Mouse (Mus musculus) midbrain, embryonic 14.5 days (tissue): ENCODE data around the gene Srsf5. TPM values are rescaled to one million over a fixed set of nuclear protein-coding genes. Genes with fewer than 3 reads are reported as not detected.
A peak's percentile ranks its signal among the peaks of the same experiment; 100 is the strongest.
"Not testable (repeated sequence)": the region's sequence is repeated elsewhere in the genome, so short reads cannot be mapped to it uniquely, and the experiment has no call there.

Experiments used
- ATAC-seq: fragments of 200-750 bp; cut with Nextera tagmentation; 2 replicates; pipeline ENCODE4 v1.8.0; 2017; ENCODE audit warnings: moderate number of reproducible peaks, moderate library complexity; ENCODE audit not compliant: low FRiP score, low TSS enrichment
- DNase-seq: peaks from one replicate; pipeline ENCODE4 v3.0.0-alpha.2; 2015
- H3K27ac ChIP-seq: fragments of 300-500 bp; sonication (generic); replicated peaks from 2 replicates; pipeline ENCODE4 v1.5.1; 2014; ENCODE audit warnings: mild to moderate bottlenecking, low read depth, low read length, moderate library complexity
- H3K27me3 ChIP-seq: fragments of 300-500 bp; sonication (generic); 2 replicates; pipeline ENCODE4 v1.6.1; 2014; ENCODE audit warnings: low read length, control low read depth, mixed read lengths; ENCODE audit not compliant: control insufficient read depth, insufficient read depth
- H3K36me3 ChIP-seq: fragments of 300-500 bp; sonication (generic); 2 replicates; pipeline ENCODE4 v1.6.1; 2014; ENCODE audit warnings: low read length, control low read depth; ENCODE audit not compliant: control insufficient read depth, insufficient read depth
- H3K4me1 ChIP-seq: fragments of 300-500 bp; sonication (generic); 2 replicates; pipeline ENCODE4 v1.6.1; 2014; ENCODE audit warnings: mild to moderate bottlenecking, antibody characterized with exemption, low read length, control low read depth; ENCODE audit not compliant: control insufficient read depth, insufficient read depth
- H3K4me2 ChIP-seq: fragments of 300-500 bp; sonication (generic); 2 replicates; pipeline ENCODE4 v1.6.1; 2014; ENCODE audit warnings: mild to moderate bottlenecking, low read length, moderate library complexity
- H3K4me3 ChIP-seq: fragments of 300-500 bp; sonication (generic); replicated peaks from 2 replicates; pipeline ENCODE4 v1.5.1; 2014; ENCODE audit warnings: low read depth, low read length
- H3K9ac ChIP-seq: fragments of 300-500 bp; sonication (generic); replicated peaks from 2 replicates; pipeline ENCODE4 v1.6.1; 2014; ENCODE audit warnings: mild to moderate bottlenecking, low read length, moderate library complexity
- H3K9me3 ChIP-seq: fragments of 300-500 bp; sonication (generic); 2 replicates; pipeline ENCODE4 v1.6.1; 2016; ENCODE audit warnings: low read length, control low read depth, mixed read lengths; ENCODE audit not compliant: control insufficient read depth
- WGBS: fragments of 180-500 bp; shearing (Covaris S2); extraction: QIAGEN DNeasy Blood & Tissue Kit; methylation state at CpG from one replicate; pipeline ENCODE4 v1.1.7; 2014; 5-methylcytosine and 5-hydroxymethylcytosine counted together
- polyA plus RNA-seq: library from polyadenylated mRNA; unstranded; fragments of >200 nt; fragmentation: Nextera tagmentation; extraction: Ambion mirVana; gene quantifications from 2 replicates; pipeline ENCODE4 v1.2.1, GENCODE M21; 2014

Srsf5 gene
- polyA plus RNA-seq, 1 experiment from 2014 or later: 294 TPM

DNA sequence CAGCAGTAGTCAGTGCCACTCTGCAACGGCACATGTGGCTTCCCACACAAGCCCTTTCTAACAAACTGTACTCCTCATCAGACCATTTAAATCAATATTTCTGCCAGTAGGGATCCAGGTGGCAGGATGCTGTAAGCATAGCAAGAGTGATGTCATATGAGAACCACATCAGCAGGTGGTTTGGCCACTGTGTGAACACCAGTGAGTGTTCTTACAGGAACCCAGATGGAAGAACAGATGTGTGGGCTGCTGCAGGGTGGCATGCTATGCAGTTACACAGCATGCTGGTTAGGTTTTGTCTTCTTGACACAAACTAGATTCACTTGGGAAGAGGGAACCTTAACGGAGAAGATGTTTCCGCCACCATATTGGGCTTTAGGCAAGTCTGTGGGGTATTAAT lies 3.4 kb upstream of the Srsf5 start:
- peaks cover 4% of the 10 kb centered on the region for H3K4me1 ChIP-seq
- ATAC-seq (no peak), DNase-seq (no peak)
- H3K4me3 ChIP-seq: no peak overlapping the region
- H3K9me3 ChIP-seq: no peaks in the 10 kb centered on the region
- no peak overlapping the region for H3K4me2 ChIP-seq
- 96% methylated on average over 3 of the region's 3 CpGs for WGBS
- no peaks in the 10 kb centered on the region for H3K27me3 ChIP-seq
- no peak overlapping the region for H3K27ac ChIP-seq
- H3K9ac ChIP-seq: no peak overlapping the region
- no peaks in the 10 kb centered on the region for H3K36me3 ChIP-seq

DNA sequence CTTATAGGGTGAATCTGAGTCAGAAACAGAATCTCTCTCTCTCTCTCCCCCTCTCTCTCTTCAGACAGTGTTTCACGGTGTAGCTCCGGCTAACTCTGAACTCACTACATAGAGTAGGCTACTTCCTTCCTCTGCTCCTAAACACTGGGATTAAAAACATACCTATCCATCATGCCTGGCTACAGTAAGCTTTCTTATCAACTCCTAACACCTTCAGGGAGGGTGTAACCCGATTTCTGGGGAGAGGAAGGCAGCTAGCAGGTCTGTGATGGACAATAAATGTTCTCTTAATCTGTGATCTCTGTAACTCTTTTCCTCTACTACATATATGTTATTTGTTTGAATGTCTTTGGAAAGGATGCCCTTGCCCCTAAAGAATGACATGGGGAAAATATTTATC lies 1.9 kb upstream of the Srsf5 start:
- 87% methylated on average over 3 of the region's 3 CpGs for WGBS
- DNase-seq (no peak), ATAC-seq (no peak)
- no peak overlapping the region for H3K4me2 ChIP-seq
- peaks cover 13% of the 10 kb centered on the region for H3K36me3 ChIP-seq
- no peak overlapping the region for H3K27ac ChIP-seq
- H3K27me3 ChIP-seq: no peaks in the 10 kb centered on the region
- no peak overlapping the region for H3K9ac ChIP-seq
- peaks cover 4% of the 10 kb centered on the region for H3K4me1 ChIP-seq
- no peaks in the 10 kb centered on the region for H3K9me3 ChIP-seq
- no peak overlapping the region for H3K4me3 ChIP-seq

DNA sequence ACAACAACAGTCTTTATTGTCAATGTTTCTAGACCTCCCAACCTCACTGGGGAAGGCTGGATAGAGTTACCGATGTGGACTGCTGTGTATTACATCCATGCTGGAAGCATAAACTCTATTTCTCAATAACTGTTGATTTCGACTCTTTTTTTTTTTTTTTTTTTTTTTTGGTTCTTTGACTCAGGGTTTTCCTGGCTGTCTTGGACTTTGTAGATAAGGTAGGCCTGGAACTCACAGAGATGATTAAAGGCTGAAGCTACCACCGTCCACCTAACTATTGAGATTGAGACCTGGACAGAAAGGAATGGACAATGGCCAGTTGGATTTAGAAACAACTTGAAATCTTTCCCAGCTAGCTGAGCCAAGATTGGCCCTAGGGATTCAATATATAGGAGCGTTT lies 1.1 kb upstream of the Srsf5 start:
- DNase-seq (no peak), ATAC-seq (no peak)
- WGBS: 97% methylated on average over 4 of the region's 4 CpGs
- Histone ChIP-seq H3K9ac (no peak overlapping the region), H3K4me2 (peak overlapping the region; percentile 42; the same call in 1 of the 2 replicates), H3K4me1 (peaks cover 4% of the 10 kb centered on the region), H3K9me3 (no peaks in the 10 kb centered on the region), H3K4me3 (no peak overlapping the region), H3K27ac (no peak overlapping the region), H3K36me3 (peaks cover 20% of the 10 kb centered on the region), H3K27me3 (no peaks in the 10 kb centered on the region)

DNA sequence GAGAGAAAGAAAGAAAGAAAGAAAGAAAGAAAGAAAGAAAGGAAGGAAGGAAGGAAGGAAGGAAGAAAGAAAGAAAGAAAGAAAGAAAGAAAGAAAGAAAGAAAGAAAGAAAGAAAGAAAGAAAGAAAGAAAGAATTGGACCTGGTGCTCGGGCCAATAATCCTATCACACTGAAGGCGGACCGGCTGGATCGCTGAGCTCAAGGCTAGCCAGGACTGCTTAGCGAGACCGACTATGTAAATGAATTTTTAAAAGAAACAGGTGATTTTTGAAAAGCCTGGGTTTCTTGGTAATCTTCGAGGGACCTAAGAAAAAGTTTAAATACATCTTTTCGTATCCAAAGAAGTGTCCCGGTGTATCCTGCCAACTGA lies 356 bp upstream of the Srsf5 start:
- peak overlapping the region; percentile 90; the same call in 1 of the 2 replicates for H3K9ac ChIP-seq
- H3K27me3 ChIP-seq, H3K9me3 ChIP-seq, DNase-seq, H3K4me1 ChIP-seq: not testable (repeated sequence)
- under 1% methylated on average over 9 of the region's 9 CpGs for WGBS
- peak overlapping the region; percentile 94; the same call in 1 of the 2 replicates for H3K27ac ChIP-seq
- peak overlapping the region; percentile 42 for H3K4me2 ChIP-seq
- H3K4me3 ChIP-seq: peak overlapping the region; percentile 96
- peaks cover 25% of the 10 kb centered on the region for H3K36me3 ChIP-seq
- ATAC-seq: peak; percentile 18; the same call in 1 of the 2 replicates

DNA sequence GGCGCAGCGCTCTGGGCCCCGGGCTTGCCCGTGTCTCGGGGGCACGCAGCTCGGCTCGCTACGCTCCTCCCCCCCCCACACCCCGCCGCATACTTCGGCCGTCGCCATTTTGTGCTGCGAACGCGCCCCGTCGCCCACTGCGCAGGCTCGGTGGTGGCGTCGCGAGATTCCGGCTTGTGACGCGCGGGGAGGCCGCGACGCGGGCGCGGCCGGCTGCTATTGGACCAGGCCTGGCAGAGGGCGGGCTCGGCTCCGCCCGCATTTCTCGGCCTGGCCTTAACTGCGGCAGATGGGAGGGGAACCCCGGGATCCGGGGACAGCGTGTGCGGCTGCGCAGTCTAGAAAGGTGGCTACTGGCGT lies 672 bp downstream of the Srsf5 start:
- ATAC-seq: peak; percentile 98
- under 1% methylated on average over 45 of the region's 47 CpGs for WGBS

DNA sequence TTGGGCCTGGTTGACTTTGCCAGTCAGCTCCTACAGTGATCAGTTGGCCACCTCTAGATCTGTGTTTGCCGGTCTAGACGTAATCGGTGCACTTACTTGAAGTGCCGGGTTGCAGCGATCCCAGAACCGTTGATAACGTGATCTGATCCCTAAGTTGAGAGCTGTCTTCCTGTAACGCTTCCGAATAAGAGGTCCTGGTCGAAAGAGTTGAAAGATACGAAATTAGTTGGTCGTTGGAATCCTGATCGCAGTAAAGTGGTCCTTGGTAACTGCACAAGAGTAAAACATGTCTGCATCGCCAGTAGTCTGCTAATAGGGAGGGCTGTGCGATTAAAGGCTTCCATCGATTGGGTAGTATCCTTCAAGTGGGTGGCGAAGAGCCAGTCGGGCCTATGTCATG lies 2.9 kb downstream of the Srsf5 start:
- no peak for ATAC-seq
- H3K36me3 ChIP-seq: peaks cover 50% of the 10 kb centered on the region

More for the DNA sequence above, 672 bp downstream of the Srsf5 start:
- peaks cover 31% of the 10 kb centered on the region for H3K36me3 ChIP-seq
- peak overlapping the region; percentile 94 for H3K27ac ChIP-seq
- H3K9ac ChIP-seq: peak overlapping the region; percentile 90
- peak overlapping the region; percentile 62 for H3K4me2 ChIP-seq
- H3K4me1 ChIP-seq: peaks cover 4% of the 10 kb centered on the region
- H3K4me3 ChIP-seq: peak overlapping the region; percentile 96
- no peaks in the 10 kb centered on the region for H3K9me3 ChIP-seq
- no peaks in the 10 kb centered on the region for H3K27me3 ChIP-seq
- DNase-seq: peak; percentile 99

DNA sequence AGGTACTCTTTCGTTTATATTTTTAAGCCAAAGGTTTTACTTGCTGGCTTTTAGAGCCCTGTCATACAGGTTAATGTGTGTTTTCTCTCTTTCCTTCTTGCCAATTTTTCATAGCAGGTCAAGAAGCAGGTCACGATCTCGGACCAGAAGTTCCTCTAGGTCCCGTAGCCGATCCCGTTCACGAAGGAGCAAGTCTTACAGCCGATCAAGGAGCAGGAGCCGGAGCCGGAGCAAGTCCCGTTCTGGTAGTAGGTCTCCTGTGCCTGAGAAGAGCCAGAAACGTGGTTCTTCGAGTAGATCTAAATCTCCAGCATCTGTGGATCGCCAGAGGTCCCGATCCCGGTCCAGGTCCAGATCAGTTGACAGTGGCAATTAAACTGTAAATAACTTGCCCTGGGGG lies 4.3 kb downstream of the Srsf5 start:
- H3K9me3 ChIP-seq, H3K9ac ChIP-seq, H3K27me3 ChIP-seq, ATAC-seq, H3K27ac ChIP-seq, H3K4me1 ChIP-seq, H3K4me3 ChIP-seq, DNase-seq, H3K4me2 ChIP-seq: not testable (repeated sequence)
- 95% methylated on average over 14 of the region's 16 CpGs for WGBS
- H3K36me3 ChIP-seq: peaks cover 63% of the 10 kb centered on the region

More for the DNA sequence above, 2.9 kb downstream of the Srsf5 start:
- Histone ChIP-seq H3K27me3 (no peaks in the 10 kb centered on the region), H3K4me1 (peaks cover 4% of the 10 kb centered on the region), H3K9ac (no peak overlapping the region), H3K4me3 (no peak overlapping the region), H3K9me3 (no peaks in the 10 kb centered on the region), H3K27ac (no peak overlapping the region), H3K4me2 (no peak overlapping the region)
- WGBS: 96% methylated on average over 18 of the region's 18 CpGs
- DNase-seq: no peak

DNA sequence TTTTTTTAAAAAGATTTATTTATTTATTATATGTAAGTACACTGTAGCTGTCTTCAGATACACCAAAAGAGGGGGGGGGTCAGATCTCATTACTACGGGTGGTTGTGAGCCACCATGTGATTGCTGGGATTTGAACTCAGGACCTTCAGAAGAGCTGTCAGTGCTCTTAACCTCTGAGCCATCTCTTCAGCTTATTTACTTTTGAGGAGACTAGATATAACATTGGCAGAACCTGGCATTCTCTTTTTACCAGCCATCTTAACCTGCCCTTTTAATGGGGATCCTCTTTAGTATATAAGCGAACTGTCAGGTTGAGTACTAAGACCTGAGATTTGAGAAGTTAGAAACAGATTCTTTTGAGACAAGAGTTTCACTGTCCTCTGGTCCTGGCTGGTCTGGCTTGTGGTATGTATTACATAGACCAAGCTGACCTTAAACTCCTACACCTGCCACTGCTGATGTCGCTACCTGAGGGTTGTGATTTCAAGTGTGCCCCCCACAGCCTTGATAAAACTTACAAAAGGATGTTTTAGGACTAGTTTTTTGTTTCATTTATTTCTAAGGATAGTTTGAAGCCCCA lies 6.4 kb downstream of the Srsf5 start:
- Histone ChIP-seq H3K9ac (no peak overlapping the region), H3K4me3 (no peak overlapping the region), H3K9me3 (no peaks in the 10 kb centered on the region), H3K36me3 (peaks cover 82% of the 10 kb centered on the region), H3K4me2 (no peak overlapping the region), H3K27ac (no peak overlapping the region), H3K4me1 (peaks cover under 1% of the 10 kb centered on the region), H3K27me3 (no peaks in the 10 kb centered on the region)
- no peak for DNase-seq
- 94% methylated on average over 3 of the region's 3 CpGs for WGBS
- ATAC-seq: no peak

DNA sequence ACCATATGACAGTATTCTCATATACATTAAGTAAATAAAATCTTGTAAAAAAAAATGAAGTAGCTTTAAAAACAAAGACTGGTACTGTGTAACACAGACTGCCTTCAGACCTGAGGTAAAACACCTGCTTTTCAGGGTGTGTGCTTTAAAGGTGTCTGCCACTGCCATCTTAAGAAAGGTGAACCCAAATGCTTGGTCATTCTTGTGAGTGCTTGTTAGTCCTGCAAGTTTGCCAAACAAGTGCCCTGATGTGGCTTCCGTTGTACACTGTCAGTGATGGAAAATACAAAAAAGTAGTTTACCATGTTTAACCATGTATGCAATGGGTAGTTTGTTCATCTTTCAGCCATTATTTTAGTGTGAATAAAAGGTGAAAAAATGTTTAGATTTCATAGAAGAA lies 7.2 kb downstream of the Srsf5 start:
- 98% methylated on average over 1 of the region's 1 CpGs for WGBS
- Histone ChIP-seq H3K36me3 (peaks cover 84% of the 10 kb centered on the region), H3K9me3 (no peaks in the 10 kb centered on the region), H3K4me2 (no peak overlapping the region), H3K4me3 (no peak overlapping the region), H3K27me3 (no peaks in the 10 kb centered on the region), H3K4me1 (no peaks in the 10 kb centered on the region), H3K27ac (no peak overlapping the region), H3K9ac (no peak overlapping the region)
- DNase-seq: no peak
- no peak for ATAC-seq
